Mouse (Mus musculus) naive thymus-derived CD4-positive, alpha-beta T cell, adult 5 months (primary cell): ENCODE results near the gene Crybg2. TPM values are rescaled to one million over a fixed set of nuclear protein-coding genes. Genes with fewer than 3 reads are reported as not detected.

ENCODE experiments used
- polyA plus RNA-seq: library from polyadenylated mRNA; unstranded; fragments of 100-300 nt; shearing (Covaris generic); gene quantifications from one replicate; pipeline ENCODE4 v1.2.1, GENCODE M21; 2017

Gene Crybg2
- polyA plus RNA-seq, result 9.1 TPM

GRCm38 (mm10) chr4:134060135-134060865, at the start of gene Crybg2:
Gene Crybg2, plus strand, starts transcription at chr4:134060815.

GRCm38 (mm10) chr4:134018779-134019145, 41.9 kb upstream of the Crybg2 start, which contains the start of gene Lin28a:
Gene Lin28a, minus strand, starts transcription at chr4:134018841.

GRCm38 (mm10) chr4:134053538-134053937, 7.1 kb upstream of the Crybg2 start, which contains the start of gene Zfp683:
Gene Zfp683, plus strand, starts transcription at chr4:134053838.

GRCm38 (mm10) chr4:134094923-134095547, 34.4 kb downstream of the Crybg2 start, which contains the start of gene Cd52:
Gene Cd52, minus strand, starts transcription at chr4:134095082.

DNA sequence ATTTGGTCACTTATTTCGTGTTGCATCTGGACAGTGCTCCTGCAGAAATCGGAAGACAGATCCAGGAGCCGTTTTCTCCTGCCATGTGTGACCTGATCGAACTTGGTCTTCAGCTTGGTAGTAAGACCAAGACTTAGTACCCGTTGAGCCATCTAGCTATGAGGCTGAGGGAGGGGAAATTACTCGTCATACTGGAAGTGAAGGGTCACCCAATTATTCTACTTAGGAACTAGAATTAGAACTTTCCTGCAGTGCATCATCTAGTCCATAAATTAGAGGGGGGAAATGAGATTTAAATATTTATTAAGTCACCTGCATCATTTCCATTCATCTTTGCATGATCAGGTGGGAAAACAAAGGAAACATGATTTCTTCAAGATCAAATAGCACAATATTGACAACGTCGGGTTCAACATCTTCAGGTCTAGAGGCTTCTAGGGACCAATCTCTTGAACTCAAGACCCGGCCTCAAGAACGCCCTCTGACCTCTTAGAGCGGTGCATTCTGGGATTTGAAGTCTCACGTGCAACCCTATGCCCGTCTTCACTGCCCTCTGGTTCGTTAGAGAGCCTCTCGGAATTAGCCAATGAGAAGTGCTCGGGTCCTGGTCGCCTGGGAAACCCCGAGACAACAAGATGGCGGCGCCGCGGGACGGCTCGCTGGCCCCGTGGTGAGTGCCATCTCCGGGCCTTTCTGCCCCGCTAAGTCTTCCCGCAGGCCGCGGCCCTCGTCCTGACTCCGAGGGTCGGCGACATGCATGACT, 41.5 kb downstream of the Crybg2 start, which contains the start of gene Ubxn11:
TSS of gene Ubxn11 (plus strand) at position 592 of the 763 bp plus-strand sequence.

DNA sequence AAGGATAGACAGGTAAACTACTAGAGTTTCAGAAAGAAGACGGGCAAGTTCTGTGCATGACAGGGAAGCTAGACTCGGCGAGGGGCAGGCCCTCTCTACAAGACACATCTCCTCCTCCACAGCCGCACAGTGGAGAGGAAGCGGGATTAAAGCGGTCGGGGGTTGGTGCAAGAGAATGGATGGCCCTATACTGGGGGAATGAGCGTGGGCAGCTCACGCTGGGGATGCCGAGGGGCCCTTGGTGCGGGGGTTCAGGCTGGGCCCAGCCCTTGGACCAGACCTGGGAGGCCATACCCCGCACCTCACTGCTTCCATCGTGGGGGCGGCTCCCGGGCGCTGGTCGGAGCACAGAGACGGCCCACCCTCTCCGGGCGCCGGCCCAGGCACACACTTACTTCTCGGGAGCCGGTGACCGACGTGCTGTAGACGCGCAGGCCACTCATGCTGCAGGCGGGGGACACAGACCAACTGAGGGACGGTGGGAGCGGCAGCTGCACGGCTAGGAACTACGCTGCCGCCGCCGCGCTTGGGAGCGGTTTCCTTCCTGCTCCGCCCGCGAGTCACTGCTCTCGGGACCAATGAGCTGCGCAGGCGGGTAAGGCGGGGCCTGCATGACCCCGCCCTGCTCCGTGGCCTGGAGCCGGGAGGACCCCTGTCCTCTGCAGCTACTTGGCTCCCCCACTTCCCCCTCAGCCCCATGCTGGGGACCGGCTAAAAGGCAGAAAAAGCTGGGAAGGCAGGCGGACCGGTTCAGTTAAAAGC, 67.8 kb downstream of the Crybg2 start, which contains the start of gene Sh3bgrl3:
TSS of gene Sh3bgrl3 (minus strand) at position 569 of the 762 bp plus-strand sequence.

Other genes with a start within 250 kb of the Crybg2 start
- gene Rps6ka1, start 173.0 kb upstream of the Crybg2 start, polyA plus RNA-seq, result 164 TPM
- gene Hmgn2, start 92.2 kb upstream of the Crybg2 start, polyA plus RNA-seq, result 321 TPM
- gene Dhdds, start 59.9 kb upstream of the Crybg2 start, polyA plus RNA-seq, result 19.7 TPM
- gene Lin28a, start 42.0 kb upstream of the Crybg2 start, polyA plus RNA-seq, result not detected
- not detected for gene Zfp683, start 7.0 kb upstream of the Crybg2 start, polyA plus RNA-seq
- gene Cd52, start 34.3 kb downstream of the Crybg2 start, polyA plus RNA-seq, result 1,142 TPM
- gene Ubxn11, start 41.8 kb downstream of the Crybg2 start, polyA plus RNA-seq, result 99.9 TPM
- 821 TPM for gene Sh3bgrl3, start 68.0 kb downstream of the Crybg2 start, polyA plus RNA-seq
- gene Cep85, start 126.3 kb downstream of the Crybg2 start, polyA plus RNA-seq, result 31.3 TPM
- not detected for gene Gm7534, start 142.2 kb downstream of the Crybg2 start, polyA plus RNA-seq
- not detected for gene Catsper4, start 166.6 kb downstream of the Crybg2 start, polyA plus RNA-seq
- gene Cnksr1, start 177.6 kb downstream of the Crybg2 start, polyA plus RNA-seq, result not detected
- gene E130218I03Rik, start 182.8 kb downstream of the Crybg2 start, polyA plus RNA-seq, result 1.6 TPM
- gene Zfp593, start 184.8 kb downstream of the Crybg2 start, polyA plus RNA-seq, result 24.3 TPM
- gene Gm30191, start 186.1 kb downstream of the Crybg2 start, polyA plus RNA-seq, result not detected
- gene Grrp1, start 193.3 kb downstream of the Crybg2 start, polyA plus RNA-seq, result not detected
- gene Pdik1l, start 227.1 kb downstream of the Crybg2 start, polyA plus RNA-seq, result 11.5 TPM